Mouse (Mus musculus): ENCODE results near the gene AW822073.

The AW822073 gene

GRCm38 (mm10) chr10:58220726-58221125 is 4.0 kb downstream of the AW822073 start:
- no peak for DNase-seq

- no peak for DNase-seq
Measured at GRCm38 (mm10) chr10:58217366-58217765, 7.4 kb downstream of the AW822073 start.

- no peak for DNase-seq
Measured at GRCm38 (mm10) chr10:58215353-58215752, 9.4 kb downstream of the AW822073 start.

GRCm38 (mm10) chr10:58214934-58215333 is 9.8 kb downstream of the AW822073 start:
- DNase-seq: no peak

- no peak for DNase-seq
Measured at GRCm38 (mm10) chr10:58214497-58214896, 10.2 kb downstream of the AW822073 start.

GRCm38 (mm10) chr10:58212230-58212629 is 12.5 kb downstream of the AW822073 start:
- DNase-seq: no peak

GRCm38 (mm10) chr10:58211213-58211612 is 13.5 kb downstream of the AW822073 start:
- no peak for DNase-seq

GRCm38 (mm10) chr10:58210514-58210913 is 14.2 kb downstream of the AW822073 start:
- no peak for DNase-seq

- no peak for DNase-seq
Measured at GRCm38 (mm10) chr10:58209710-58210467, 14.8 kb downstream of the AW822073 start.

GRCm38 (mm10) chr10:58206639-58207404 is 17.9 kb downstream of the AW822073 start:
- DNase-seq: no peak

GRCm38 (mm10) chr10:58205986-58206385 is 18.7 kb downstream of the AW822073 start:
- no peak for DNase-seq

Measured in right cerebral cortex, postnatal 25 days (tissue).